Mouse (Mus musculus) kidney, embryonic 16.5 days (tissue): ENCODE data around the gene Pnmal2. TPM values are rescaled to one million over a fixed set of nuclear protein-coding genes. Genes with fewer than 3 reads are reported as not detected.

Experiments used
- ATAC-seq: fragments of 200-750 bp; cut with Nextera tagmentation; 2 replicates; pipeline ENCODE4 v1.8.0; 2017; ENCODE audit warnings: moderate TSS enrichment; ENCODE audit not compliant: low FRiP score, low TSS enrichment
- H3K27ac ChIP-seq: fragments of 300-500 bp; sonication (generic); 2 replicates; pipeline ENCODE4 v1.5.1; 2014; ENCODE audit warnings: low read length
- H3K27me3 ChIP-seq: fragments of 300-500 bp; sonication (generic); 2 replicates; pipeline ENCODE4 v1.6.1; 2014; ENCODE audit warnings: low read length, control low read depth, mixed read lengths; ENCODE audit not compliant: insufficient read depth
- H3K36me3 ChIP-seq: fragments of 300-500 bp; sonication (generic); 2 replicates; pipeline ENCODE4 v1.6.1; 2014; ENCODE audit warnings: low read length, control low read depth, mixed read lengths; ENCODE audit not compliant: insufficient read depth
- H3K4me1 ChIP-seq: fragments of 300-500 bp; sonication (generic); 2 replicates; pipeline ENCODE4 v1.6.1; 2014; ENCODE audit warnings: low read length, control low read depth, mixed read lengths; ENCODE audit not compliant: insufficient read depth
- H3K4me2 ChIP-seq: fragments of 300-500 bp; sonication (generic); replicated peaks from 2 replicates; pipeline ENCODE4 v1.6.1; 2014; ENCODE audit warnings: low read depth, low read length
- H3K4me3 ChIP-seq: fragments of 300-500 bp; sonication (generic); 2 replicates; pipeline ENCODE4 v1.5.1; 2014; ENCODE audit warnings: mild to moderate bottlenecking, low read length
- H3K9ac ChIP-seq: fragments of 300-500 bp; sonication (generic); replicated peaks from 2 replicates; pipeline ENCODE4 v1.6.1; 2014; ENCODE audit warnings: low read length
- H3K9me3 ChIP-seq: fragments of 300-500 bp; sonication (generic); 2 replicates; pipeline ENCODE4 v1.6.1; 2016; ENCODE audit warnings: low read length, control low read depth
- WGBS: fragments of 180-500 bp; shearing (Covaris S2); extraction: QIAGEN DNeasy Blood & Tissue Kit; methylation state at CpG from one replicate; pipeline ENCODE4 v1.1.7; 2014; 5-methylcytosine and 5-hydroxymethylcytosine counted together
- polyA plus RNA-seq: library from polyadenylated mRNA; unstranded; fragments of >200 nt; fragmentation: Nextera tagmentation; extraction: Ambion mirVana; gene quantifications from 2 replicates; pipeline ENCODE4 v1.2.1, GENCODE M21; 2015

Pnmal2 gene
- polyA plus RNA-seq, 1 experiment from 2014 or later: 7.4 TPM

GRCm38 (mm10) chr7:16907842-16908241 lies 36.6 kb upstream of the Pnmal2 start:
- no peak overlapping the region for H3K9ac ChIP-seq
- H3K27me3 ChIP-seq: no peaks in the 10 kb centered on the region
- H3K36me3 ChIP-seq: no peaks in the 10 kb centered on the region
- no peak for ATAC-seq
- peak overlapping the region; percentile 1; the same call in 1 of the 2 replicates for H3K4me2 ChIP-seq
- H3K9me3 ChIP-seq: no peaks in the 10 kb centered on the region
- H3K27ac ChIP-seq: no peak overlapping the region
- peaks cover 49% of the 10 kb centered on the region for H3K4me1 ChIP-seq
- no peak overlapping the region for H3K4me3 ChIP-seq
- 42% methylated on average over 7 of the region's 7 CpGs for WGBS

- Histone ChIP-seq H3K36me3 (no peaks in the 10 kb centered on the region), H3K27ac (no peak overlapping the region), H3K4me1 (peaks cover 49% of the 10 kb centered on the region), H3K27me3 (no peaks in the 10 kb centered on the region), H3K4me3 (no peak overlapping the region), H3K9me3 (no peaks in the 10 kb centered on the region), H3K4me2 (peak overlapping the region; percentile 1), H3K9ac (no peak overlapping the region)
- WGBS: 36% methylated on average over 11 of the region's 11 CpGs
- no peak for ATAC-seq
Observed at GRCm38 (mm10) chr7:16908367-16908766, 36.1 kb upstream of the Pnmal2 start.

GRCm38 (mm10) chr7:16908859-16909258 lies 35.6 kb upstream of the Pnmal2 start:
- Histone ChIP-seq H3K9me3 (no peaks in the 10 kb centered on the region), H3K4me1 (peaks cover 48% of the 10 kb centered on the region), H3K4me2 (peak overlapping the region; percentile 1; the same call in 1 of the 2 replicates), H3K4me3 (no peak overlapping the region), H3K36me3 (no peaks in the 10 kb centered on the region), H3K9ac (no peak overlapping the region), H3K27me3 (no peaks in the 10 kb centered on the region), H3K27ac (no peak overlapping the region)
- 52% methylated on average over 11 of the region's 11 CpGs for WGBS
- ATAC-seq: no peak

- Histone ChIP-seq H3K9ac (0 out of 2 replicates have a peak overlapping the region, but pooled peaks have one; percentile 15), H3K27me3 (no peaks in the 10 kb centered on the region), H3K27ac (no peak overlapping the region), H3K36me3 (peaks cover 7% of the 10 kb centered on the region), H3K4me3 (no peak overlapping the region), H3K4me1 (peaks cover 39% of the 10 kb centered on the region), H3K9me3 (no peaks in the 10 kb centered on the region), H3K4me2 (no peak overlapping the region)
- WGBS: 27% methylated on average over 10 of the region's 10 CpGs
- no peak for ATAC-seq
Observed at GRCm38 (mm10) chr7:16909909-16910308, 34.6 kb upstream of the Pnmal2 start.

GRCm38 (mm10) chr7:16911904-16912303 lies 32.6 kb upstream of the Pnmal2 start:
- Histone ChIP-seq H3K27ac (no peak overlapping the region), H3K4me3 (no peak overlapping the region), H3K4me2 (no peak overlapping the region), H3K9ac (no peak overlapping the region), H3K27me3 (no peaks in the 10 kb centered on the region), H3K4me1 (peaks cover 22% of the 10 kb centered on the region), H3K9me3 (no peaks in the 10 kb centered on the region), H3K36me3 (peaks cover 26% of the 10 kb centered on the region)
- WGBS: 93% methylated on average over 3 of the region's 3 CpGs
- no peak for ATAC-seq

- H3K4me3 ChIP-seq: no peak overlapping the region
- H3K9me3 ChIP-seq: no peaks in the 10 kb centered on the region
- H3K4me1 ChIP-seq: peaks cover 22% of the 10 kb centered on the region
- no peak overlapping the region for H3K27ac ChIP-seq
- no peaks in the 10 kb centered on the region for H3K27me3 ChIP-seq
- H3K4me2 ChIP-seq: no peak overlapping the region
- peaks cover 30% of the 10 kb centered on the region for H3K36me3 ChIP-seq
- no peak for ATAC-seq
- WGBS: 71% methylated on average over 6 of the region's 6 CpGs
- H3K9ac ChIP-seq: no peak overlapping the region
Observed at GRCm38 (mm10) chr7:16912360-16912759, 32.1 kb upstream of the Pnmal2 start.

- Histone ChIP-seq H3K4me2 (no peak overlapping the region), H3K27ac (no peak overlapping the region), H3K9me3 (no peaks in the 10 kb centered on the region), H3K9ac (no peak overlapping the region), H3K27me3 (no peaks in the 10 kb centered on the region), H3K4me3 (no peak overlapping the region), H3K4me1 (peaks cover 20% of the 10 kb centered on the region), H3K36me3 (peaks cover 46% of the 10 kb centered on the region)
- WGBS: 28% methylated on average over 10 of the region's 10 CpGs
- ATAC-seq: peak; percentile 75; the same call in 1 of the 2 replicates
Observed at GRCm38 (mm10) chr7:16913806-16914452, 30.6 kb upstream of the Pnmal2 start.

GRCm38 (mm10) chr7:16914453-16915343 lies 29.8 kb upstream of the Pnmal2 start:
- H3K9ac ChIP-seq: no peak overlapping the region
- peaks cover 21% of the 10 kb centered on the region for H3K4me1 ChIP-seq
- H3K27ac ChIP-seq: no peak overlapping the region
- 84% methylated on average over 18 of the region's 18 CpGs for WGBS
- no peak for ATAC-seq
- no peaks in the 10 kb centered on the region for H3K9me3 ChIP-seq
- no peak overlapping the region for H3K4me2 ChIP-seq
- peaks cover 51% of the 10 kb centered on the region for H3K36me3 ChIP-seq
- no peaks in the 10 kb centered on the region for H3K27me3 ChIP-seq
- H3K4me3 ChIP-seq: no peak overlapping the region

- Histone ChIP-seq H3K9ac (no peak overlapping the region), H3K4me1 (peaks cover 25% of the 10 kb centered on the region), H3K4me2 (no peak overlapping the region), H3K36me3 (peaks cover 52% of the 10 kb centered on the region), H3K27me3 (no peaks in the 10 kb centered on the region), H3K9me3 (no peaks in the 10 kb centered on the region), H3K27ac (no peak overlapping the region), H3K4me3 (no peak overlapping the region)
- 89% methylated on average over 32 of the region's 32 CpGs for WGBS
- ATAC-seq: no peak
Observed at GRCm38 (mm10) chr7:16915461-16916340, 28.8 kb upstream of the Pnmal2 start.
